Mouse (Mus musculus) MEL (cell line): ENCODE results near the gene Pde6b.

ENCODE experiments used
- BHLHE40 ChIP-seq: IDR thresholded peaks from 2 replicates; pipeline ENCODE4 v1.6.1; 2012; ENCODE audit warnings: low read depth, mild to moderate bottlenecking, inconsistent platforms, low read length, improper control_type of control experiment, borderline replicate concordance
- CTCF ChIP-seq, 3 experiments: IDR thresholded peaks in 2 of 3; conservative IDR thresholded peaks in 1 of 3; 2 replicates each; pipeline ENCODE4 v1.5.1; 2011 to 2012; ENCODE audit warnings: low read length in 3 of 3, low read depth in 2 of 3, mild to moderate bottlenecking in 2 of 3, improper control_type of control experiment in 1 of 3, inconsistent platforms in 1 of 3, mixed read lengths in 1 of 3, moderate library complexity in 1 of 3; ENCODE audit not compliant: control insufficient read depth in 1 of 3, insufficient read depth in 1 of 3, poor library complexity in 1 of 3, severe bottlenecking in 1 of 3
- ELF1 ChIP-seq: IDR thresholded peaks from 2 replicates; pipeline ENCODE4 v1.6.1; 2014; ENCODE audit warnings: low read depth, mild to moderate bottlenecking, inconsistent platforms, low read length, improper control_type of control experiment, moderate library complexity
- EP300 ChIP-seq, 2 experiments: IDR thresholded peaks; 2 replicates each; pipeline ENCODE4 v1.6.1; 2011; ENCODE audit warnings: improper control_type of control experiment in 2 of 2, low read length in 2 of 2, low read depth in 1 of 2, mild to moderate bottlenecking in 1 of 2
- MAX ChIP-seq: IDR thresholded peaks from 2 replicates; pipeline ENCODE4 v1.6.1; 2011; ENCODE audit warnings: low read length, improper control_type of control experiment
- POLR2A ChIP-seq, 2 experiments: IDR thresholded peaks; 2 replicates each; pipeline ENCODE4 v1.6.1; 2011 to 2012; ENCODE audit warnings: low read length in 2 of 2, mild to moderate bottlenecking in 2 of 2, control low read depth in 1 of 2, improper control_type of control experiment in 1 of 2, low read depth in 1 of 2, moderate library complexity in 1 of 2; ENCODE audit not compliant: control insufficient read depth in 1 of 2, insufficient read depth in 1 of 2, poor library complexity in 1 of 2
- SIN3A ChIP-seq: IDR thresholded peaks from 2 replicates; pipeline ENCODE4 v1.6.1; 2012; ENCODE audit warnings: low read length, improper control_type of control experiment, inconsistent platforms
- SMC3 ChIP-seq: IDR thresholded peaks from 2 replicates; pipeline ENCODE4 v1.6.1; 2011; ENCODE audit warnings: low read depth, low read length, improper control_type of control experiment
- TAL1 ChIP-seq: IDR thresholded peaks from 2 replicates; pipeline ENCODE4 v1.6.1; 2012; ENCODE audit warnings: mild to moderate bottlenecking, inconsistent platforms, low read length, moderate library complexity, mixed read lengths
- UBTF ChIP-seq: IDR thresholded peaks from 2 replicates; pipeline ENCODE4 v1.6.1; 2012; ENCODE audit warnings: low read depth, mild to moderate bottlenecking, inconsistent platforms, low read length, improper control_type of control experiment, moderate library complexity, borderline replicate concordance; ENCODE audit not compliant: insufficient read depth

DNA sequence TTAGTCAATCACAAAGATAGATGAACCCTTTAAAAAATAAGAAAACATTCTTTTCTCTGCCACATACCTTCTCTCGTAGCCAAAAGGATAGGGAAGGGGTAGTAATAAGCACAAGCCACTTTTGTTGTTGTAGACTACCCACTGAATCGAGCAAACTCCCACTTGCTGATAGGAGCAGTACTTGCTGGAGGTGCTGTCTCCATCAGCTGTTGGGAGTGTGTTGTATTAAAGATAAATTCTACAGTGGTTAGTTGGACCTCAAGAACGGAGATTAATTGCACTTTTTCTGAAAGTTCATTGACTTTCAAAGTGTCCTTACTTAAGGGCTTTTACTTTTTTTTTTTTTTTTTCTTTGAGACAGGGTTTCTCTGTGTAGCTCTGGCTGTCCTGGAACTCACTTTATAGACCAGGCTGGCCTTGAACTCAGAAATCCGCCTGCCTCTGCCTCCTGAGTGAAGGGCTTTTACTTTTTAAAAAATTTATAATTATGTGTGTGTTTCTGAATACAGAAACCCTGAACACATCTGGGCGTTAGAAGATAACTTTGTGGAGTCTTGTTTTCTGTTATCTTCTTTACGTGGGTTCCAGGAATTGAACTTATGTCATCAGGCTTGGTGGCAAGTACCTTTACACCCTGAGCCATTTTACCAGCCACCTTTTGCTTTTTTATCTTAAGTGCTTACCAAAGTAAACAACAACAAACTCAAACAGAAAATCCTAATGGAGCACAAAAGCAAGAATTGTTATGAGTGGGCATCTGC is 77.1 kb downstream of the Pde6b start:
- peak; percentile 56 for TF ChIP-seq TAL1
- peak; percentile 82 for TF ChIP-seq SIN3A
- TF ChIP-seq MAX: no peak
- peak; percentile 46 to 71 for TF ChIP-seq EP300 (IDR thresholded peaks at IDR 0.05; ENCODE audit: low read depth in 1 of 2, low read length in 2 of 2)
- TF ChIP-seq BHLHE40: no peak
- no peak for TF ChIP-seq CTCF (IDR thresholded peaks at IDR 0.05 in 2 of 3, conservative IDR thresholded peaks at IDR 0.05 in 1 of 3; ENCODE audit: control insufficient read depth in 1 of 3, insufficient read depth in 1 of 3, low read depth in 2 of 3, low read length in 3 of 3, poor library complexity in 1 of 3, severe bottlenecking in 1 of 3)
- TF ChIP-seq POLR2A (IDR thresholded peaks at IDR 0.05; ENCODE audit: control insufficient read depth in 1 of 2, insufficient read depth in 1 of 2, low read depth in 1 of 2, low read length in 2 of 2, poor library complexity in 1 of 2): no peak
- TF ChIP-seq SMC3: no peak
- no peak for TF ChIP-seq UBTF
- no peak for TF ChIP-seq ELF1
